ENCODE assay signal across 35 mouse cellular contexts in genomic region chr14:20297616-20298015, GRCm38 (mm10). TPM values are rescaled to one million over a fixed set of nuclear protein-coding genes. Genes with fewer than 3 reads are reported as not detected.
DNase-seq lines count a peak whose midpoint lies in the region; ATAC-seq and TF ChIP-seq lines count a peak whose summit lies in the region.
"Had no signal": no experiment of that assay in that cellular context is flagged by ENCODE, and none has a peak within 500 bp of the region (broad histone marks: within the 10 kb centered on the region; RNA-seq: fewer than 3 reads in every experiment).

No protein-coding gene starts in this region.

- TF ChIP-seq CTCF in layer of hippocampus, adult 2 months (conservative IDR thresholded peaks at IDR 0.05): no peak
- peak; percentile 43 for TF ChIP-seq CTCF in stomach, postnatal 0 days (IDR thresholded peaks at IDR 0.05; ENCODE audit: low read depth)
- TF ChIP-seq CTCF in hindbrain, postnatal 0 days (IDR thresholded peaks at IDR 0.05; ENCODE audit: low read depth): no peak

- H3K4me2 ChIP-seq in stomach, postnatal 0 days (replicated peaks; ENCODE audit: low read depth): no peak overlapping the region
- H3K4me2 ChIP-seq in hindbrain, postnatal 0 days (ENCODE audit: low read depth, low read length): no peak overlapping the region
- no peak overlapping the region for H3K4me2 ChIP-seq in kidney, embryonic 14.5 days (replicated peaks; ENCODE audit: low read depth, low read length)
- H3K4me2 ChIP-seq: forebrain, embryonic 12.5 days; heart, embryonic 15.5 days; hindbrain, embryonic 13.5 days; limb, embryonic 13.5 days; liver, embryonic 11.5 days; midbrain, embryonic 15.5 days had no signal

- no peak for TF ChIP-seq EP300 in stomach, postnatal 0 days (optimal IDR thresholded peaks at IDR 0.05)

- peak overlapping the region; percentile 46; the same call in 1 of the 2 replicates for H3K27ac ChIP-seq in layer of hippocampus, adult 2 months
- H3K27ac ChIP-seq in brown adipose tissue, adult 24 weeks (replicated peaks; ENCODE audit: low read depth, low read length): peak overlapping the region; percentile 86
- H3K27ac ChIP-seq in stomach, postnatal 0 days (replicated peaks): no peak overlapping the region
- H3K27ac ChIP-seq in hindbrain, postnatal 0 days: no peak overlapping the region
- H3K27ac ChIP-seq in kidney, embryonic 14.5 days (ENCODE audit: low read depth, low read length): no peak overlapping the region
- H3K27ac ChIP-seq: forebrain, embryonic 12.5 days; heart, embryonic 10.5 days; heart, embryonic 15.5 days; hindbrain, embryonic 13.5 days; kidney, postnatal 0 days; left cerebral cortex, adult 2 months; limb, embryonic 13.5 days; midbrain, embryonic 15.5 days had no signal

- no peaks in the 10 kb centered on the region for H3K36me3 ChIP-seq in stomach, postnatal 0 days (ENCODE audit: control insufficient read depth, insufficient read depth, low read length)
- no peaks in the 10 kb centered on the region for H3K36me3 ChIP-seq in hindbrain, postnatal 0 days (ENCODE audit: insufficient read depth, low read length)
- no peaks in the 10 kb centered on the region for H3K36me3 ChIP-seq in kidney, embryonic 14.5 days (ENCODE audit: control insufficient read depth, insufficient read depth, low read length)
- H3K36me3 ChIP-seq: forebrain, embryonic 12.5 days; heart, embryonic 10.5 days; heart, embryonic 15.5 days; hindbrain, embryonic 13.5 days; midbrain, embryonic 15.5 days had no signal

- no peaks in the 10 kb centered on the region for H3K9me3 ChIP-seq in stomach, postnatal 0 days (ENCODE audit: control insufficient read depth, low read length)
- H3K9me3 ChIP-seq in hindbrain, postnatal 0 days (ENCODE audit: low read length): no peaks in the 10 kb centered on the region
- H3K9me3 ChIP-seq in kidney, embryonic 14.5 days (ENCODE audit: control insufficient read depth, low read length): no peaks in the 10 kb centered on the region
- H3K9me3 ChIP-seq: forebrain, embryonic 12.5 days; G1E; heart, embryonic 10.5 days; heart, embryonic 15.5 days; hindbrain, embryonic 13.5 days; limb, embryonic 13.5 days; midbrain, embryonic 15.5 days had no signal

- no peak overlapping the region for H3K4me3 ChIP-seq in layer of hippocampus, adult 2 months
- no peak overlapping the region for H3K4me3 ChIP-seq in brown adipose tissue, adult 24 weeks (ENCODE audit: insufficient read depth, low read depth, low read length)
- H3K4me3 ChIP-seq in stomach, postnatal 0 days (ENCODE audit: low read depth, low read length): no peak overlapping the region
- H3K4me3 ChIP-seq in hindbrain, postnatal 0 days (ENCODE audit: low read length): no peak overlapping the region
- no peak overlapping the region for H3K4me3 ChIP-seq in kidney, embryonic 14.5 days (ENCODE audit: low read length)
- H3K4me3 ChIP-seq: forebrain, embryonic 12.5 days; heart, embryonic 10.5 days; heart, embryonic 15.5 days; hindbrain, embryonic 13.5 days; left cerebral cortex, adult 2 months; limb, embryonic 13.5 days; midbrain, embryonic 15.5 days had no signal

- H3K9ac ChIP-seq in stomach, postnatal 0 days (ENCODE audit: low read length): no peak overlapping the region
- H3K9ac ChIP-seq in hindbrain, postnatal 0 days (replicated peaks; ENCODE audit: low read length): no peak overlapping the region
- H3K9ac ChIP-seq in kidney, embryonic 14.5 days (ENCODE audit: low read depth, low read length): no peak overlapping the region
- H3K9ac ChIP-seq: forebrain, embryonic 12.5 days; forebrain, postnatal 0 days; heart, embryonic 15.5 days; hindbrain, embryonic 13.5 days; limb, embryonic 13.5 days; midbrain, embryonic 15.5 days had no signal

- peaks cover 10% of the 10 kb centered on the region for H3K4me1 ChIP-seq in brown adipose tissue, adult 24 weeks (ENCODE audit: control insufficient read depth, insufficient read depth, insufficient read length, low read length)
- no peaks in the 10 kb centered on the region for H3K4me1 ChIP-seq in stomach, postnatal 0 days (replicated peaks; ENCODE audit: control insufficient read depth, insufficient read depth)
- H3K4me1 ChIP-seq in hindbrain, postnatal 0 days (ENCODE audit: insufficient read depth, low read length): no peaks in the 10 kb centered on the region
- H3K4me1 ChIP-seq in kidney, embryonic 14.5 days (ENCODE audit: control insufficient read depth, insufficient read depth, low read length): peaks cover 5% of the 10 kb centered on the region; the same call in 1 of the 2 replicates

- ATAC-seq in stomach, postnatal 0 days (ENCODE audit: low FRiP score, low TSS enrichment): no peak
- no peak for ATAC-seq in hindbrain, postnatal 0 days
- ATAC-seq in kidney, embryonic 14.5 days (ENCODE audit: low FRiP score, low TSS enrichment): no peak
- ATAC-seq: forebrain, postnatal 0 days; midbrain, embryonic 15.5 days had no signal

- H3K27me3 ChIP-seq in stomach, postnatal 0 days (ENCODE audit: control insufficient read depth, insufficient read depth, low read length): no peaks in the 10 kb centered on the region
- no peaks in the 10 kb centered on the region for H3K27me3 ChIP-seq in hindbrain, postnatal 0 days (ENCODE audit: insufficient read depth, low read length)
- no peaks in the 10 kb centered on the region for H3K27me3 ChIP-seq in kidney, embryonic 14.5 days (ENCODE audit: control insufficient read depth, insufficient read depth, low read length)
- H3K27me3 ChIP-seq: forebrain, embryonic 12.5 days; heart, embryonic 15.5 days; hindbrain, embryonic 13.5 days; limb, embryonic 13.5 days; midbrain, embryonic 15.5 days had no signal

- WGBS in stomach, postnatal 0 days: 79% methylated on average over 3 of the region's 3 CpGs
- 80% methylated on average over 3 of the region's 3 CpGs for WGBS in hindbrain, postnatal 0 days
- 83% methylated on average over 3 of the region's 3 CpGs for whole genome bisulfite sequencing in kidney, embryonic 14.5 days

- DNase-seq in layer of hippocampus, adult 2 months (ENCODE audit: low spot score in 2 of 2): no peak
- no peak for DNase-seq in layer of hippocampus, adult 9-11 months
- DNase-seq in Muller cell, postnatal 12 days (ENCODE audit: inconsistent ontology term): peak; percentile 16
- DNase-seq in stomach, postnatal 0 days (ENCODE audit: low spot score): no peak
- no peak for DNase-seq in hindbrain, postnatal 0 days (ENCODE audit: low spot score)
- DNase-seq: cerebellum, adult 11-12 months; cerebellum, postnatal 10 days; forebrain, postnatal 0 days; gastrocnemius, postnatal 14 days; heart, postnatal 4 days; kidney, adult 2 months; right cerebral cortex, postnatal 4 days; thymus, adult 2 months; thymus, postnatal 36 days had no signal

RNA-seq across cellular contexts. Expression of gene Nudt13, which starts 3.1 kb away (rescaled TPM):
- 10 to 100 TPM; 22.6 to 27.6 TPM for total RNA-seq in layer of hippocampus, adult 2 months (2021)
- 92.5 and 106 TPM in 2 replicates for polyA plus RNA-seq in brown adipose tissue, adult 24 weeks (2012; ENCODE audit: insufficient read depth, insufficient read length, missing spikeins)
- polyA plus RNA-seq in stomach, postnatal 0 days (2015; fragmentation: Nextera tagmentation; extraction: Ambion mirVana): 11.6 and 11.8 TPM in 2 replicates
- total RNA-seq in hindbrain, postnatal 0 days (2014; rRNA removed): 10.3 and 13.4 TPM in 2 replicates
- 11.2 and 12.0 TPM in 2 replicates for polyA plus RNA-seq in hindbrain, postnatal 0 days (2015; fragmentation: Nextera tagmentation; extraction: Ambion mirVana)
- polyA plus RNA-seq in kidney, embryonic 14.5 days (2014; fragmentation: Nextera tagmentation; extraction: Ambion mirVana): 13.1 and 18.4 TPM in 2 replicates

RNA-seq across cellular contexts. Expression of gene Kcnk16, which starts 28.6 kb away (rescaled TPM):
- not detected for total RNA-seq in layer of hippocampus, adult 2 months (2021)
- not detected in 2 replicates for polyA plus RNA-seq in brown adipose tissue, adult 24 weeks (2012; ENCODE audit: insufficient read depth, insufficient read length, missing spikeins)
- 4.8 and 5.7 TPM in 2 replicates for polyA plus RNA-seq in stomach, postnatal 0 days (2015; fragmentation: Nextera tagmentation; extraction: Ambion mirVana)
- total RNA-seq in hindbrain, postnatal 0 days (2014; rRNA removed): 0.18 TPM in 1 of 2 replicates, not detected in the other
- polyA plus RNA-seq in hindbrain, postnatal 0 days (2015; fragmentation: Nextera tagmentation; extraction: Ambion mirVana): not detected in 2 replicates
- polyA plus RNA-seq in kidney, embryonic 14.5 days (2014; fragmentation: Nextera tagmentation; extraction: Ambion mirVana): not detected in 2 replicates
- total RNA-seq: adrenal gland, adult 18-20 months; adrenal gland, postnatal 36 days; common myeloid progenitor, adult 5-6 weeks; forebrain, postnatal 0 days; gastrocnemius, postnatal 14 days; granulocyte monocyte progenitor cell, adult 5-6 weeks; heart, postnatal 4 days; layer of hippocampus, postnatal 10 days; left cerebral cortex, adult 2 months; left cerebral cortex, postnatal 25 days; neutrophil, adult 5-6 weeks had no signal
- polyA plus RNA-seq: forebrain, embryonic 12.5 days; forebrain, postnatal 0 days; G1E; hindbrain, embryonic 13.5 days; kidney, adult 2 months; kidney, postnatal 0 days; limb, embryonic 13.5 days; midbrain, embryonic 15.5 days; neural tube, embryonic 11.5 days; spleen, adult 2 months had no signal

RNA-seq across cellular contexts. Expression of gene Ecd, which starts 50.3 kb away (rescaled TPM):
- 10 to 100 TPM; 31.7 to 37.2 TPM for total RNA-seq in layer of hippocampus, adult 2 months (2021)
- polyA plus RNA-seq in brown adipose tissue, adult 24 weeks (2012; ENCODE audit: insufficient read depth, insufficient read length, missing spikeins): 18.7 and 18.9 TPM in 2 replicates
- polyA plus RNA-seq in stomach, postnatal 0 days (2015; fragmentation: Nextera tagmentation; extraction: Ambion mirVana): 21.5 and 23.4 TPM in 2 replicates
- total RNA-seq in hindbrain, postnatal 0 days (2014; rRNA removed): 29.8 and 38.6 TPM in 2 replicates
- polyA plus RNA-seq in hindbrain, postnatal 0 days (2015; fragmentation: Nextera tagmentation; extraction: Ambion mirVana): 37.3 and 38.4 TPM in 2 replicates
- polyA plus RNA-seq in kidney, embryonic 14.5 days (2014; fragmentation: Nextera tagmentation; extraction: Ambion mirVana): 49.6 and 66.1 TPM in 2 replicates

RNA-seq across cellular contexts. Expression of gene Fam149b, which starts 50.3 kb away (rescaled TPM):
- 10 to 100 TPM; 46.6 to 52.8 TPM for total RNA-seq in layer of hippocampus, adult 2 months (2021)
- 51.1 and 52.7 TPM in 2 replicates for polyA plus RNA-seq in brown adipose tissue, adult 24 weeks (2012; ENCODE audit: insufficient read depth, insufficient read length, missing spikeins)
- polyA plus RNA-seq in stomach, postnatal 0 days (2015; fragmentation: Nextera tagmentation; extraction: Ambion mirVana): 13.5 and 14.8 TPM in 2 replicates
- total RNA-seq in hindbrain, postnatal 0 days (2014; rRNA removed): 42.1 and 44.4 TPM in 2 replicates
- polyA plus RNA-seq in hindbrain, postnatal 0 days (2015; fragmentation: Nextera tagmentation; extraction: Ambion mirVana): 25.9 and 28.8 TPM in 2 replicates
- 33.0 and 44.4 TPM in 2 replicates for polyA plus RNA-seq in kidney, embryonic 14.5 days (2014; fragmentation: Nextera tagmentation; extraction: Ambion mirVana)

Comparison
In these comparisons a context has a peak if more than half of its experiments do, and no peak if none do; other contexts are left out.
1. H3K27ac ChIP-seq: peak in layer of hippocampus, adult 2 months (single experiment) and brown adipose tissue, adult 24 weeks (single experiment); none in stomach, postnatal 0 days (single experiment), hindbrain, postnatal 0 days (single experiment) and kidney, embryonic 14.5 days (single experiment).